Mouse (Mus musculus) skeletal muscle tissue, adult 2 months (tissue): ENCODE results near the gene Dusp10.

Source experiments
- DNase-seq: peaks from one replicate; pipeline ENCODE4 v3.0.0-alpha.2; 2012; ENCODE audit warnings: low read depth, low spot score

The Dusp10 gene

GRCm38 (mm10) chr1:184030070-184030802 lies 17.1 kb downstream of the Dusp10 start:
- no peak for DNase-seq

DNA sequence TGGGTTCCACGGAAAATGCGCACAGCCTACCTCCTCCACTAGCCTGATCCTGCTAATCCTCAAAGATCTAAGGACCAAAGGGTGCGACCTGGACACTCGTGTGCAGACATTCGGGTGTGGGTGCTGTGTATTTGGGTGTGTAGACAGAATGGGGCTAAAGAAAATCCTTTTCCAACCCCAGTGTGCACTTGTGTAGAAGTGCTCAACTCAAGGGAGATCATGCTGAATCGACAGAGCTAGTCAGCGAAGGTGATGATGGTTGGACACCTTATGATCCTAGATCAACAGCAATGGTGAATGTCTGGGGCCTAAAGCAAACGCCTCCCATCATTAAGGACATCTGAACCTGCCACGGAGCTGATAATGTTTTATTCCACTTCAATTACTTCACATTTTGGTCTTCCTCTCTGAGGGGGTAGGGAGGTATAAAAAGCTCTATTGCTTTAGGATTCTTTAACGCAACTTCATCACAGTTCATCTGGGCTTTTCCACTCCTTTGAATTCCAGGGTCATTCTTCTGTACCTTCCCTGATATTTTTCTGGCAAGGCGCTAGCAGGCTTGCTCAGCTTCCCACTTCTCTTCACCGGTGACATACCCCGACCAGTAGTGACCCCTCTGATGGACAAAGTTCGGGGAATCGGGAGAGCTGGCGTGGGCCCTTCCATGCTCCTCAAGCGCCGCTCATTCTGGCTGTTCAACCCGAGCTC lies 19.7 kb downstream of the Dusp10 start:
- no peak for DNase-seq

DNA sequence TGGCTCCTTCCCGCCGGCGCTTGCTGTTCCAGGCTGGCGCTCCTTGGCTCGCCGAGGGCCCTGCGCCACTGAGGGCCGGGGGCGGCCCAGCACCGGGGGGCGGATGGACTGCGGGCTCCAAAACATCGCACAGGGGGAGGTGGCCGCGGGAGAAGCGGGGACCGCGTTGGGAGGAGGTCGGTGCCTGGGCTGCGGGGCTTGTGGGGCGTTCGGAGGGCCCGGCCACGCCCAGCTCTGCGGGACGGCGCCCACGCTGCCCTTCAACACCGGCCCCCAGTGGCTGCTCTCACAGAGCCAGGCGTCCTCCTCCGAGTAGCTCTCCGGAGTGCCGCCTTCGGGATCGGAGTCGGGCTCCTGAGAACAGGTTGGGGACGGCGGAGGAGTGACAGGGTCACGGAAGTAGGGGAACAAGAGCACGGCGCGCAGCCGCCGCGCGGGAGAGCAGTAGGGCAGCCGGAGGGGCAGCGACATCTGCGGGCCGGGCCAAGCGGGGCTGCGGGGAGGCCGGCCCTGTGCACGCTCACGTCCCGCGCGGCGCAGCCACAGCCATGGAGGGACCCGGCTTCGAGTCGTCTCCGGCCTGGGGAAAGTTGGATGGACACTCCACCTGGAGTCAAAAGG lies 20.4 kb downstream of the Dusp10 start:
- peak; percentile 70 for DNase-seq

- peak; percentile 98 for DNase-seq
Measured at GRCm38 (mm10) chr1:184034011-184034557, 21.0 kb downstream of the Dusp10 start, which contains the start of gene 1700056E22Rik. TSS of gene 1700056E22Rik (minus strand) at chr1:184034301.

DNA sequence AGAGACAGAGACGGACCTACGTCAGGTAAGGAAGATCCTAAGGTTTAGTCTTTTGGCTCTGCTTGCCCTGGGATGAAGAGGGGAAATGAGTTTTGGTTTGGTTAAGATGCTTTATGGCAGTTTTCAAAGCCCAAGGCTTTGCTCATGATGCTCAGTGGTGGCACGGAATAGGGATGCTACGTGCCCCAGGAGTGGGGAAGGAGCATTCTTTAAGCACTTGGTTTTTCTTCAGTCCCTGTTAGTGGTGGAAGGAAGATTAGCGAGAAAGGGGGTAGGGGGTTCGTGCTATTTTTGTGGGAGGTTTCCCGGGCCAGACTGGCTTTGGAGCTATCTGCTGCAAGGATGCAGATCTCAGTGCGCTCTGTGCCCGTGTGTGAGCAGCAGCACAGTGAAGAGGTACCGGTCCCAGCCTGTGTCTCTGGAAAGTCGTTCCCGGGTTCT lies 21.7 kb downstream of the Dusp10 start:
- no peak for DNase-seq

DNA sequence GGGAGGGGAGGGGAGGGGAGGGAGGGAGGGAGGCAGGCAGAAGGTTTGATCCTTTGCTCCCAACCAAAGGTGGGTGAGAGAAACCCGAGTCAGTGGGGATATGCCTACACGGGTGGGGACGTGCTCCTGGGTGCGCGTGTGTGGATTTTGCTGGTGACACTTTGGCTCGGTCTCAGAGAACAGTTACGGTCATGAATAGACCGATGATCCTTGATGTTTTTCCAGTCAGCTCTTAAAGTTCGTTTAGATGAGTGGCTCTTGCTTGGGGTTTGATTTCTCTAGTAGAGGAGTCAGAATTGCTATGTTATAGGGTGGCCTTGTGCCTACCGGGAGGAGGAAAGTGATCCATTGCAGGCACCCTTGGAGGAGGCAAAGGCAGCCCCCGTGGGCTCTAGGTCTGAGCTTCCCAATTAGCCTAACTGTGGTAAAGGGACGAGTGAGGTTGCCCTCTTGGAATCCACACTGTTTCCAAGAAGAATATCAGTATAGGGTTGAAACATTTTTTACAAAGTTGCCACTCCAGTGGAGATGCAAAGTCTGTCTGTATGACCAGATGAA lies 22.3 kb downstream of the Dusp10 start:
- DNase-seq: no peak

DNA sequence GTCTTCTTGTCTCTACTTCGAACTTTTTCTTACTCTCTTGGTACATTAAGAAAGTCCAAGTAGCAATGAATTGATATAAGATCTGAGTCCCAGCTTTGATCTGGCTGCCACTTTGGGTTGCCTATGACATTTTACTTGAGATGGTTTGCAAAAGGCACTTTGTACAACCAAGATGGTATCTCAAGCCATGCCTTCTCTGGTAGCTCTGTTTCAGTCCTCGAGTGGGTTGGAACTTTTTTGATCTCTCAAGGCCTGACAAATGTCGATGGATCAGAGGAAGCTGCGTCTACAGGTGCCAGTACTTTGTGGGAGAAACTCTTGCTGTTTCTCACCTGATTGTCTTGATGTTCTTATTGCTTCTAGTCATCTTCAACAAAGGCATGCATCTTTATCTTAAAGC lies 24.7 kb downstream of the Dusp10 start:
- no peak for DNase-seq

DNA sequence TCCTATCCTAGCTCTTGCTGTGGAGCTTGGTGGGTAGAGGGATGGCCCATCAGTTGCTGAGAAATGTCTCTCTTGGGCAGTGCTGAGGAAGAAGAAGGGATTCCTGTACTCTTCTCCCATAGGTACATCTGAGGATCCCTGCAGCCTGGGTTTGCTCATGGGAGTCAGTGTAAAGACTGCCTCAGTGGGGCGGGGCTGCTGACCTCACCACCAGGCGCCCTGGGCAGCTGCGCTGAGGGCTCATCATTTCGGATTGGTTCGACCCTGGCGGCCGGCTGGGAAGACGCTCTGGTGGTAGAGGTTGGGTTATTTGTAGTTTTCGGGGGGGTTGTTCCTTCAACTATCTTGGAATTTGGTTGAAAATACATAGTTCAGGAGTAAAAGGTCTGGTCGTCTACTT lies 26.2 kb downstream of the Dusp10 start:
- DNase-seq: peak; percentile 66

- peak; percentile 89 for DNase-seq
Measured at GRCm38 (mm10) chr1:184040181-184040580, 27.1 kb downstream of the Dusp10 start.

- no peak for DNase-seq
Measured at GRCm38 (mm10) chr1:184040906-184041305, 27.8 kb downstream of the Dusp10 start.

DNA sequence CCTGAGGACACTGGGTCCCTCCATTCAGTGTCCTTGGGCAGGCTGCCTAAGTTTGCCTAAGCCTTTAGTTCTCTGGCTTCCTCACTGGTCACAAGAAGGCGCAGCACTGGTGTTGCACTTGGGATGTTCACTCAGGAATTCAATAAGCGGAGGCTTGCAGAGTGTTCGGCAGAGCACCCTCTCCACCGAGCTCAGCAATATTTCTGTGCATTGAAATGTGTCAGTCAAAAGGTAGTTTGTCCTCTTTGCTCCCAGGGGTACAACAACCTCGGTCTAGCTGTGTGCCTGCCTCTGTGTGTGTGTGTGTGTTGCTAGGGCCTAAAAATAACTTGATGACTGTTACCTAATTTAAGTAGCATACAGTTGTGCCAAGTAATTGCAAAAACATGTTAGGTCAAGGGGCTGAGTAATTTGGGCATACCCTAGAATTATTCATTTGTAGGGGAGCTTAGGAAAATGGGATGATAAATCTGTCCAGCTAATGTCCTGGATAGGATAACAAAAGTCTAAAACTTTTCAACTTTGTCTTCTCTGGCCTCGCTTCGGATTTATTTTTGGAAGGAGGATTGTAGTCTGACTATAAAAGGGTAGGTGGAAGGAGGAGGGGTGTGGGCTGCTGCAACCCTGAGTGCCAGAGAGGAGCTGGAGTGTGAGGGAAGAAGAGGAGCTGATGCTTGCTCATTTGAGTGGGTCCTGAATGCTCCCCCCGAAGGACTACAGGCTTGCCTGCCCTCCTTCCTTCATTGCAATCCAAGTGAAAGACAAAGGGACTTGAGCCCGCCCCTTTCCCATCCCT lies 28.9 kb downstream of the Dusp10 start:
- DNase-seq: peak; percentile 84

DNA sequence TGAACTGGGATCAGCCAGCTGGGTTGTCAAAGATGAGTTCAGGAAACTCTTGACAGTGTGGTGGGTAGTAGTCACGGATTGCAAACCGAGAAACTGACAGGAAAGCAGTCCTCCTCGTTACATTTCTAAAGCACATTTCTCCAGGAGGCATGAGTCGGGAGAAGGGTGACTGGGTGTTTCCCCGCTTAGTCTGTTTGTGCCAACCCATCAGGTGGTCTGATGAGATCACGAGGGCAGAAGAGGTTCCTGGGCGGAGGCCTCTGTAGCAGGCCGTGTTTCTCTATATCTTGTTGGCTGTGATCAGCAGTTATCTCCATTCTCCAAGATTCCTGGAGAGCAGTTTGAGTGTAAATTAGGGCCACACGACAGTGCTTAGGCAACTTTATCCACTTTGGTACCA lies 29.6 kb downstream of the Dusp10 start:
- DNase-seq: no peak

GRCm38 (mm10) chr1:184043391-184043790 lies 30.3 kb downstream of the Dusp10 start:
- no peak for DNase-seq

DNA sequence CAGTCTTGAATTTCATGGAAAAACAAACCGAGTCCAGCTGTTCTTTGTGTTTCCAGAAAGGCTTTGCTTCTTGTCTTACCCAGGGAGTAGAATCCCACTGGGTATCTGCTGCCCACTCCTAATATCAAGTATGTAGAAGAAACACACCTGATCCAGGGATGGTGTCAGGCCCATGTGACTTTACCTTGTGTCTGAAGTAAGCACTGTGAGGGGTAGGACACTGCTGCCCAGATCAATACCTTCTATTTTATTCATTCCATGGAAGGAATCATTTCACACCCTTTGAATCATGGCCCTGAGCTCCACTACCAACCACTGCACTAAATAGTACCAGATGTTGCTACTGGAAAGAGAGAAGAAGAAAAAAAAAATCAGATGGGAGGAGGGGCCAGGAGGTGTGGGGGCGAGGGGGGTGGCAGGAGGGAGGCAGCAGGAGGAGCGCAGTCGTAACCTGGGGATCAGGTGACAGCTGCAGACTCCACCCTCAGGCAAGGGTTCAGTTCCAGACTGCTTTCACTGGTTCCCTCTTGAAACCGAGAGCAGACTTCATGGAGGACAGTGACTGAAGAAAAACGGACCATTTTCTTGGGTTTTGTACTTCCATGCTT lies 33.1 kb downstream of the Dusp10 start:
- DNase-seq: no peak

DNA sequence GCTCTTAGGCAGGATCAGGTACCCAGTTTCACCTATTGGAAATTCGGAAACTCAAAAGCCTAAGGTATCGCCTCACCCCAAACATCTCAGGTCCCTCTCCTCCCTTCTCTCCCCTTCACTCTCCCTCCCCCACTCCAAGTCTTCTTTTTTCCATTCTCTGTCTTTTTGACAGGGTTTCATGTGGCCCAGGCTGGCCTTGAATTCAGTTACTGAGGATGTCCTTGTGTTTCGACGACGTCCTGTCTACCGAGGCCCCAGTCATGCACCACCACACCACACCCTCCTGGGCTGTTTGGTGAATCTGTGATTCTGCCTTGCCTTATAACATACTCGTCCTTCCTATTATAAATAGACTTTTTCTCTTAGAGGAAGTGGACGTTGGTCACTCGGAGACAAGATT lies 34.7 kb downstream of the Dusp10 start:
- no peak for DNase-seq

GRCm38 (mm10) chr1:184048675-184049418 lies 35.7 kb downstream of the Dusp10 start:
- no peak for DNase-seq

GRCm38 (mm10) chr1:184051286-184051685 lies 38.2 kb downstream of the Dusp10 start:
- no peak for DNase-seq

- DNase-seq: peak; percentile 96
Measured at GRCm38 (mm10) chr1:184051824-184052223, 38.7 kb downstream of the Dusp10 start.

DNA sequence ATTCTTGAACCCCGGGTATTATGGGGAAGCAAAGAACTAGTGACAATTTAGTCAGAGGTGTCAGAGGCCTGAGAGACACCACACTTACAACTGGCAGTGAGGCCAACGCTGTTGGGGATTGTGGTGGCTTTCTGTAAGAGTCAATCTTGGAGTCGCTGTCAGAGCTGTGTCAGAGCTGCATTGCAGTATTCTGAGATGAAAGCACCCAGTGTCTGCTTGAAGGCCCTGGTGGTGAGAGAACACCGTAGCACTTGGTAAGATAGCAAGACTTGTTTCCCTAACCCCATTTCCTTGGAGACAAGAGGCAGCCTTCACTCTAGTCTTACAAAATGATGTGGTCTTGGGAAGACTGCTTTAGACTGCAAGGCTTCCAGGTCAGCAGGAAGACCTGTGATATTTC lies 39.2 kb downstream of the Dusp10 start:
- no peak for DNase-seq

DNA sequence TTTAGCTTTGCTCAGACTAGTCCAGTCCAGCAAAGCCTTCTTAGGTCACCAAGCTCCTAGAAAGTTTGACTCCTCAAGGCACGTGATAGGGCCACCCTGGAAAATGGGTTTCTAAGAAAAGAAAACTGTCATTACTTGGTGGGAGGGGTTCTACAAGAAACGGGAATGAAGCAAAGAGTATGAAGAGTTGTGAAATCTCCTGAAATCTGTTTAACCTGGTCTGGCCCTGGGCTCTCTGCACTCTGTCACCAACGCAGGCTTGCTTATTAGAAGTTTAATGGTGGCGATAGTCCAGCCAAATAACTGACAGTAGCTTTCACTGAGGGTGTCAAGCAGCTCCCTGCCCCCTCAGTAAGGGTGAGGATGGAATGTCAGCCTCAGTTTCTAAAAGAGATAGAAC lies 40.0 kb downstream of the Dusp10 start:
- DNase-seq: no peak
